Mouse (Mus musculus) erythroblast, embryonic 14.5 days (primary cell): ENCODE data around the gene Mtrex.

Source experiments
- GATA1 ChIP-seq: IDR thresholded peaks from 2 replicates; pipeline ENCODE4 v1.6.1; 2012; ENCODE audit warnings: low read length, inconsistent platforms, mixed read lengths
- TAL1 ChIP-seq: IDR thresholded peaks from 3 replicates; pipeline ENCODE4 v1.6.1; 2012; ENCODE audit warnings: low read length, inconsistent platforms, mixed read lengths

GRCm38 (mm10) chr13:112925976-112926375, 1.2 kb downstream of the Mtrex start:
- no peak for TF ChIP-seq GATA1
- TF ChIP-seq TAL1: no peak
